Mouse (Mus musculus) liver, embryonic 14.5 days (tissue): ENCODE data around the gene Coro7. TPM values are rescaled to one million over a fixed set of nuclear protein-coding genes. Genes with fewer than 3 reads are reported as not detected.
"Not testable (repeated sequence)": the region's sequence is repeated elsewhere in the genome, so short reads cannot be mapped to it uniquely, and the experiment has no call there.

Source experiments
- ATAC-seq: fragments of 200-750 bp; cut with Nextera tagmentation; 2 replicates; pipeline ENCODE4 v1.8.0; 2017; ENCODE audit warnings: moderate number of reproducible peaks, mild to moderate bottlenecking, moderate library complexity; ENCODE audit not compliant: insufficient read depth
- DNase-seq, 3 experiments: peaks; one replicate each; pipeline ENCODE4 v3.0.0-alpha.2; 2012 to 2013; ENCODE audit warnings: low read depth in 3 of 3, low spot score in 3 of 3
- H3K27ac ChIP-seq: fragments of 300-500 bp; sonication (generic); 2 replicates; pipeline ENCODE4 v1.5.1; 2014; ENCODE audit warnings: moderate library complexity, mild to moderate bottlenecking, control low read depth, inconsistent platforms
- H3K27me3 ChIP-seq: fragments of 300-500 bp; sonication (generic); 2 replicates; pipeline ENCODE4 v1.6.1; 2014; ENCODE audit warnings: mild to moderate bottlenecking, low read length, moderate library complexity; ENCODE audit not compliant: control insufficient read depth, insufficient read depth
- H3K36me3 ChIP-seq: fragments of 300-500 bp; sonication (generic); replicated peaks from 2 replicates; pipeline ENCODE4 v1.6.1; 2014; ENCODE audit warnings: low read depth; ENCODE audit not compliant: control insufficient read depth, insufficient read depth
- H3K4me1 ChIP-seq, 2 experiments: fragments of 200-500 bp in 1 of 2; fragments of 300-500 bp in 1 of 2; sonication (generic) in 1 of 2; replicated peaks; 2 replicates each; pipeline ENCODE4 v1.6.1; 2012 to 2014; ENCODE audit warnings: antibody characterized with exemption in 1 of 2, inconsistent platforms in 1 of 2, low read length in 1 of 2; ENCODE audit not compliant: control insufficient read depth in 2 of 2, insufficient read depth in 2 of 2
- H3K4me2 ChIP-seq: fragments of 300-500 bp; sonication (generic); 2 replicates; pipeline ENCODE4 v1.6.1; 2014; ENCODE audit warnings: low read depth, mild to moderate bottlenecking, control low read depth, moderate library complexity
- H3K4me3 ChIP-seq, 2 experiments: fragments of 200-500 bp in 1 of 2; fragments of 300-500 bp in 1 of 2; sonication (generic) in 1 of 2; 2 replicates each; pipeline ENCODE4 v1.5.1; 2012 to 2014; ENCODE audit warnings: low read depth in 2 of 2, low read length in 2 of 2, mild to moderate bottlenecking in 2 of 2, control low read depth in 1 of 2, inconsistent platforms in 1 of 2, moderate library complexity in 1 of 2; ENCODE audit not compliant: insufficient read depth in 1 of 2
- H3K9ac ChIP-seq: fragments of 300-500 bp; sonication (generic); replicated peaks from 2 replicates; pipeline ENCODE4 v1.6.1; 2014; ENCODE audit warnings: mild to moderate bottlenecking, control low read depth, moderate library complexity
- H3K9me3 ChIP-seq: fragments of 300-500 bp; sonication (generic); 2 replicates; pipeline ENCODE4 v1.6.1; 2016; ENCODE audit warnings: low read length, mixed read lengths; ENCODE audit not compliant: control insufficient read depth
- CTCF ChIP-seq: IDR thresholded peaks from 2 replicates; pipeline ENCODE4 v1.5.1; 2016; ENCODE audit warnings: antibody characterized with exemption, low read depth, control low read depth
- EP300 ChIP-seq: IDR thresholded peaks from 2 replicates; pipeline ENCODE4 v1.6.1; 2016; ENCODE audit warnings: antibody characterized with exemption, low read depth
- WGBS: fragments of 180-500 bp; shearing (Covaris S2); extraction: QIAGEN DNeasy Blood & Tissue Kit; methylation state at CpG from one replicate; pipeline ENCODE4 v1.1.7; 2014; ENCODE audit not compliant: insufficient replicate concordance; 5-methylcytosine and 5-hydroxymethylcytosine counted together
- polyA plus RNA-seq, 2 experiments: library from polyadenylated mRNA; depleted of rRNA in 1 of 2; stranded (reverse) in 1 of 2; unstranded in 1 of 2; fragments of >200 nt; fragmentation: Nextera tagmentation in 1 of 2; extraction: Ambion mirVana in 1 of 2; gene quantifications; 2 replicates each; pipeline versions ENCODE4 v1.2.1 to v1.2.3; 2012 to 2014

Coro7 gene
- polyA plus RNA-seq, 2 experiments = 5.1 to 10.4 TPM

DNA sequence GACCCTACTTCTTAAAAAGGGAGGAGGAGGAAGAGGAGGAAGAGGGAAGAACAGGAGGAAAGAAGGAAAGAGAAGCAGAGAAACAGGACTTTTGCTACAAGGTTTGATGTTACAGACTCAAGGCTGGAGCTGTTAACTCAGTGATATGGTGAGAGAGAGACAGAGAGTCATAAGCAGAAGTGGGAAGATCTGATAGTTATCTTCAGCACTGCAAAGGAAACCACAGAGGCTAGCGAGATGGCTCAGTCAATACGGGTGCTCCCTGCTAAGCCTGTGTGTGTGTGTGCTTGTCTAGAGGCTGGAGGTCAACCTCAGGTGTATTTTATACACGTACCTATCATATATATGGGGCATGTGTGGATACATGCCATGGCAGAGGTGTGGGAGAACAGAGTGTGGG, 95.8 kb downstream of the Coro7 start:
- Histone ChIP-seq H3K9ac (no peak overlapping the region), H3K36me3 (no peaks in the 10 kb centered on the region), H3K27me3 (no peaks in the 10 kb centered on the region), H3K27ac (no peak overlapping the region), H3K4me1 (peaks cover 16 to 31% of the 10 kb centered on the region in 2 experiments), H3K4me3 (no peak overlapping the region), H3K4me2 (peak overlapping the region; percentile 15; the same call in 1 of the 2 replicates), H3K9me3 (no peaks in the 10 kb centered on the region)
- DNase-seq (no peak), ATAC-seq (no peak)
- no peak for TF ChIP-seq EP300
- WGBS = 12% methylated on average over 3 of the region's 3 CpGs

DNA sequence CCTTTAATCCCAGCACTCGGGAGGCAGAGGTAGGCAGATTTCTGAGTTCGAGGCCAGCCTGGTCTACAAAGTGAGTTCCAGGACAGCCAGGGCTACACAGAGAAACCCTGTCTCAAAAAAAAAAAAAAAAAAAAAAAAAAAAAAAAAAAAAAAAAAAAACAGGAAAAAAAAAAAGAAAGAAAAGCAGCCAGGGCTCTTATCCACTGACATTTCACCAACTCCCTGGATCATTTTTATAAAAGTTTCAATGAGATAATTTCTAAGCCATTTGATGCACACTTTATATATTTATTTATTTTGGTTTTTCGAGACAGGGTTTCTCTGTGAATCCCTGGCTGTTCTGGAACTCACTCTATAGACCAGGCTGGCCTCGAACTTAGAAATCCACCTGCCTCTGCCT, 98.4 kb downstream of the Coro7 start:
- WGBS = 78% methylated on average over 3 of the region's 4 CpGs
- H3K4me3 ChIP-seq, H3K4me2 ChIP-seq, H3K9me3 ChIP-seq, ATAC-seq, DNase-seq, H3K27ac ChIP-seq, H3K36me3 ChIP-seq, H3K27me3 ChIP-seq, H3K9ac ChIP-seq: not testable (repeated sequence)
- H3K4me1 ChIP-seq = peaks cover 7 to 18% of the 10 kb centered on the region in 2 experiments

DNA sequence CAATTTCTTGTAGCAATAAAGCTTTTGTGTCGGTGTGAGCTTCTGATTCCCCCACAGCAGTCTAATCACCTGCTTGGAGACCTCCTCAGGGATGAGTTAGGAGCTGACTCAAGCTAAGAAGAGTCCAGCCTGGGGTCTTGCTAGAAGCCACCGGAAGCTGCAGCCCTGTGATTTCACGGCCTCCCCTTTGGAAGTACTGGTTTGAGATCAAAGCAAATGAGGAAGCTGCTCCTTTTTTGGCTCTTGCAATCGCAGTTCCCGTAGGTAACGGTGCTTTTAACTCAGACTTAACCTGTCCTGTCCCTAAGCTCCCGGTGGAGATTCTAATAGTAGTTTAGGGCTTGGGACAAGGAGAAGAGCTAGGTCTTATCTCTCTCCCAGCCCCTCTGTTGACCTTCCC, 100.9 kb downstream of the Coro7 start:
- no peak overlapping the region for H3K4me2 ChIP-seq
- ATAC-seq (no peak), DNase-seq (no peak)
- TF ChIP-seq CTCF (no peak), EP300 (no peak)
- no peak overlapping the region for H3K9ac ChIP-seq
- peaks cover 0 to 3% of the 10 kb centered on the region in 2 experiments; a peak in 2 of 4 replicates for H3K4me1 ChIP-seq
- no peaks in the 10 kb centered on the region for H3K9me3 ChIP-seq
- no peaks in the 10 kb centered on the region for H3K36me3 ChIP-seq
- H3K27ac ChIP-seq = no peak overlapping the region
- H3K27me3 ChIP-seq = no peaks in the 10 kb centered on the region
- 23% methylated on average over 7 of the region's 7 CpGs for WGBS
- no peak overlapping the region for H3K4me3 ChIP-seq

DNA sequence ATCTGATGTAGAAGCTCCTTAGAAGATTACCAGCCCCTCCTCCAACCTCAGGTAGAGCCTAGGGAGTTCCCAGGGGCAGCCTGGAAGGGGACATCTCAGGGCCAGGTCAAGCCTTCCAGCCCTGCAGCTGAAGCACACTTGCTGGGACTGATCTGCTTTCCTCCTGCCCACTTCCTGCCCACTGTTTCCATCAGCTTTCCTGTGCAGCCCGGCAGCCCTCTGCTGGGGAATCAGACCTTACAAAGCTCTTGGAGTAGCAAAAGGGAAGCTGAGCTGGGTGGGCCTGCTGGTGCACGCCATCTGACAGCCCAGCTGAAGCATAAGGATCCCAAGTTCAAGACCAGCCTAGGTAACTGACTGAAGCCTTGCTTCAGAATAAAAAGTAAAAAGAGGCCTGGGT, 102.7 kb downstream of the Coro7 start:
- no peak overlapping the region for H3K4me2 ChIP-seq
- H3K9ac ChIP-seq = no peak overlapping the region
- DNase-seq (no peak), ATAC-seq (no peak)
- no peaks in the 10 kb centered on the region for H3K36me3 ChIP-seq
- TF ChIP-seq EP300 = no peak
- TF ChIP-seq CTCF = 0 out of 2 replicates have a peak, but pooled peaks have one; percentile 10
- no peaks in the 10 kb centered on the region for H3K9me3 ChIP-seq
- no peaks in the 10 kb centered on the region for H3K4me1 ChIP-seq
- H3K27me3 ChIP-seq = no peaks in the 10 kb centered on the region
- no peak overlapping the region for H3K27ac ChIP-seq
- no peak overlapping the region for H3K4me3 ChIP-seq
- 43% methylated on average over 2 of the region's 2 CpGs for WGBS

Other genes starting within 250 kb of the Coro7 start
- gene Srl, start 138.0 kb downstream of the Coro7 start, polyA plus RNA-seq (2012; rRNA removed) = 1.5 and 2.2 TPM in 2 replicates
- gene Srl, start 138.0 kb downstream of the Coro7 start, polyA plus RNA-seq (2014; fragmentation: Nextera tagmentation; extraction: Ambion mirVana) = 1.2 and 3.2 TPM in 2 replicates
- 5.4 and 6.9 TPM in 2 replicates for gene Tfap4, start 119.9 kb downstream of the Coro7 start, polyA plus RNA-seq (2012; rRNA removed)
- gene Tfap4, start 119.9 kb downstream of the Coro7 start, polyA plus RNA-seq (2014; fragmentation: Nextera tagmentation; extraction: Ambion mirVana) = 4.6 and 4.8 TPM in 2 replicates
- 2.8 and 3.4 TPM in 2 replicates for gene Glis2, start 85.1 kb downstream of the Coro7 start, polyA plus RNA-seq (2012; rRNA removed)
- 1.7 and 2.7 TPM in 2 replicates for gene Glis2, start 85.1 kb downstream of the Coro7 start, polyA plus RNA-seq (2014; fragmentation: Nextera tagmentation; extraction: Ambion mirVana)
- gene Pam16, start 54.8 kb downstream of the Coro7 start, polyA plus RNA-seq (2012; rRNA removed) = 24.1 and 41.3 TPM in 2 replicates
- gene Pam16, start 54.8 kb downstream of the Coro7 start, polyA plus RNA-seq (2014; fragmentation: Nextera tagmentation; extraction: Ambion mirVana) = 64.4 and 68.0 TPM in 2 replicates
- gene Vasn, start 39.8 kb downstream of the Coro7 start, polyA plus RNA-seq (2012; rRNA removed) = 2.5 and 2.9 TPM in 2 replicates
- 1.2 TPM in 2 replicates for gene Vasn, start 39.8 kb downstream of the Coro7 start, polyA plus RNA-seq (2014; fragmentation: Nextera tagmentation; extraction: Ambion mirVana)
- gene Dnaja3, start 39.8 kb downstream of the Coro7 start, polyA plus RNA-seq (2012; rRNA removed) = 13.6 and 18.8 TPM in 2 replicates
- 34.1 and 37.3 TPM in 2 replicates for gene Dnaja3, start 39.8 kb downstream of the Coro7 start, polyA plus RNA-seq (2014; fragmentation: Nextera tagmentation; extraction: Ambion mirVana)
- gene Nmral1, start 39.6 kb upstream of the Coro7 start, polyA plus RNA-seq (2012; rRNA removed) = 27.0 and 36.6 TPM in 2 replicates
- gene Nmral1, start 39.6 kb upstream of the Coro7 start, polyA plus RNA-seq (2014; fragmentation: Nextera tagmentation; extraction: Ambion mirVana) = 45.2 and 48.2 TPM in 2 replicates
- gene Hmox2, start 46.6 kb upstream of the Coro7 start, polyA plus RNA-seq (2012; rRNA removed) = 13.9 and 20.8 TPM in 2 replicates
- 36.5 and 37.4 TPM in 2 replicates for gene Hmox2, start 46.6 kb upstream of the Coro7 start, polyA plus RNA-seq (2014; fragmentation: Nextera tagmentation; extraction: Ambion mirVana)
- gene Cdip1, start 110.5 kb upstream of the Coro7 start, polyA plus RNA-seq (2012; rRNA removed) = 10.0 and 11.9 TPM in 2 replicates
- gene Cdip1, start 110.5 kb upstream of the Coro7 start, polyA plus RNA-seq (2014; fragmentation: Nextera tagmentation; extraction: Ambion mirVana) = 11.3 and 13.3 TPM in 2 replicates
- not detected in 2 replicates for gene 4930562C15Rik, start 155.6 kb upstream of the Coro7 start, polyA plus RNA-seq (2012; rRNA removed)
- gene 4930562C15Rik, start 155.6 kb upstream of the Coro7 start, polyA plus RNA-seq (2014; fragmentation: Nextera tagmentation; extraction: Ambion mirVana) = not detected in 2 replicates
- gene Ubald1, start 200.5 kb upstream of the Coro7 start, polyA plus RNA-seq (2012; rRNA removed) = 5.4 and 6.7 TPM in 2 replicates
- gene Ubald1, start 200.5 kb upstream of the Coro7 start, polyA plus RNA-seq (2014; fragmentation: Nextera tagmentation; extraction: Ambion mirVana) = 9.0 and 9.5 TPM in 2 replicates
- 15.7 and 16.3 TPM in 2 replicates for gene Mgrn1, start 206.5 kb upstream of the Coro7 start, polyA plus RNA-seq (2012; rRNA removed)
- gene Mgrn1, start 206.5 kb upstream of the Coro7 start, polyA plus RNA-seq (2014; fragmentation: Nextera tagmentation; extraction: Ambion mirVana) = 17.6 and 18.0 TPM in 2 replicates